Mouse (Mus musculus): ENCODE measurements around the gene Polr3k.

DNA sequence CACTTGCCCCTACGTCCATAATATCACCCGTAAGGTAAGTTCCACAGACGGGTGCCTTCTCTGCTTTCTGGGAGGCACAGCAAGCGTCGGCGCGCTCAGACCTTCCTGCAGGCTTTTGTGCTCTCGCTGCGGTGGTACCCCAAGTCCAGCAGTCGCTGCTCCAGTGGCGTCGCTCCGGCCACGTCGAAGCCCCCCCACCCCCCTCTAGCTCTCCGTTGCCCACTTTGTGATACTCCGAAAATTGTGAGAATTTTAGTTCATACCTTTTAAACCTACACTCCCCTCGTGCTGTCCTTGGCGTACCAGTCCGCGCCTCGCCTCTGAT lies 361 bp downstream of the Polr3k start:
- TF ChIP-seq POLR2A (IDR thresholded peaks at IDR 0.05; ENCODE audit: low read depth, low read length) (no peak; the same call in 1 of the 2 replicates), CTCF (IDR thresholded peaks at IDR 0.05; ENCODE audit: extremely low read depth, insufficient read length, insufficient replicate concordance, low read depth, low read length) (no peak)

Data from small intestine, adult 2 months (tissue).